Mouse (Mus musculus): ENCODE measurements at regions not wholly inside any gene's neighbourhood (a gene's known extent, or its start where the extent isn't known, plus 50 kb on each side); places are given as distances from the start of the nearest gene placed in this dataset.

- H3K79me2 ChIP-seq (ENCODE audit: control insufficient read depth, insufficient read depth): no peaks in the 10 kb centered on the region
- H3K4me3 ChIP-seq (ENCODE audit: insufficient read depth, poor library complexity, severe bottlenecking): no peak overlapping the region
- H3K36me3 ChIP-seq (ENCODE audit: control insufficient read depth, insufficient read depth): no peaks in the 10 kb centered on the region
- H3ac ChIP-seq (ENCODE audit: control insufficient read depth, insufficient read length, low read depth): no peak overlapping the region
- H3K79me3 ChIP-seq (ENCODE audit: low read depth): no peaks in the 10 kb centered on the region
- no peaks in the 10 kb centered on the region for H3K27me3 ChIP-seq (ENCODE audit: control insufficient read depth, insufficient read depth, insufficient read length)
- TF ChIP-seq USF1 (IDR thresholded peaks at IDR 0.05; ENCODE audit: low read depth) (no peak), CTCF (IDR thresholded peaks at IDR 0.05; ENCODE audit: control insufficient read depth, insufficient read depth, insufficient read length) (no peak), CEBPB (IDR thresholded peaks at IDR 0.05; ENCODE audit: low read depth) (no peak), MYOD1 (IDR thresholded peaks at IDR 0.05; ENCODE audit: control insufficient read depth, insufficient read length, low read depth) (no peak), MYOG (IDR thresholded peaks at IDR 0.05; ENCODE audit: control insufficient read depth, extremely low read depth, insufficient read length) (no peak)
Observed at GRCm38 (mm10) chr11:7545621-7546020, 331.9 kb upstream of the Igfbp3 start.

GRCm38 (mm10) chr11:7534590-7534989 lies 320.9 kb upstream of the Igfbp3 start:
- TF ChIP-seq MYOD1 (IDR thresholded peaks at IDR 0.05; ENCODE audit: control insufficient read depth, insufficient read length, low read depth) (no peak), CTCF (IDR thresholded peaks at IDR 0.05; ENCODE audit: control insufficient read depth, insufficient read depth, insufficient read length) (no peak), MYOG (IDR thresholded peaks at IDR 0.05; ENCODE audit: control insufficient read depth, extremely low read depth, insufficient read length) (no peak), FOSL1 (IDR thresholded peaks at IDR 0.05; ENCODE audit: insufficient read depth, low read length, poor library complexity, severe bottlenecking) (no peak), MAX (IDR thresholded peaks at IDR 0.05) (no peak), USF1 (IDR thresholded peaks at IDR 0.05; ENCODE audit: low read depth) (no peak), CEBPB (IDR thresholded peaks at IDR 0.05; ENCODE audit: low read depth) (no peak)
- H3K4me3 ChIP-seq (ENCODE audit: insufficient read depth, poor library complexity, severe bottlenecking): no peak overlapping the region
- H3K36me3 ChIP-seq (ENCODE audit: control insufficient read depth, insufficient read depth): no peaks in the 10 kb centered on the region
- no peak overlapping the region for H3ac ChIP-seq (ENCODE audit: control insufficient read depth, insufficient read length, low read depth)
- no peaks in the 10 kb centered on the region for H3K79me3 ChIP-seq (ENCODE audit: low read depth)
- H3K79me2 ChIP-seq (ENCODE audit: control insufficient read depth, insufficient read depth): no peaks in the 10 kb centered on the region
- H3K27me3 ChIP-seq (ENCODE audit: control insufficient read depth, insufficient read depth, insufficient read length): no peaks in the 10 kb centered on the region

GRCm38 (mm10) chr11:7533327-7533726 lies 319.6 kb upstream of the Igfbp3 start:
- H3ac ChIP-seq (ENCODE audit: control insufficient read depth, insufficient read length, low read depth): no peak overlapping the region
- TF ChIP-seq USF1 (IDR thresholded peaks at IDR 0.05; ENCODE audit: low read depth) (no peak), MAX (IDR thresholded peaks at IDR 0.05) (no peak), CEBPB (IDR thresholded peaks at IDR 0.05; ENCODE audit: low read depth) (no peak), CTCF (IDR thresholded peaks at IDR 0.05; ENCODE audit: control insufficient read depth, insufficient read depth, insufficient read length) (no peak), MYOG (IDR thresholded peaks at IDR 0.05; ENCODE audit: control insufficient read depth, extremely low read depth, insufficient read length) (no peak), MYOD1 (IDR thresholded peaks at IDR 0.05; ENCODE audit: control insufficient read depth, insufficient read length, low read depth) (no peak), FOSL1 (IDR thresholded peaks at IDR 0.05; ENCODE audit: insufficient read depth, low read length, poor library complexity, severe bottlenecking) (no peak)
- H3K79me2 ChIP-seq (ENCODE audit: control insufficient read depth, insufficient read depth): no peaks in the 10 kb centered on the region
- H3K27me3 ChIP-seq (ENCODE audit: control insufficient read depth, insufficient read depth, insufficient read length): no peaks in the 10 kb centered on the region
- no peaks in the 10 kb centered on the region for H3K36me3 ChIP-seq (ENCODE audit: control insufficient read depth, insufficient read depth)
- no peaks in the 10 kb centered on the region for H3K79me3 ChIP-seq (ENCODE audit: low read depth)
- H3K4me3 ChIP-seq (ENCODE audit: insufficient read depth, poor library complexity, severe bottlenecking): no peak overlapping the region

- Histone ChIP-seq H3K79me2 (ENCODE audit: control insufficient read depth, insufficient read depth) (no peaks in the 10 kb centered on the region), H3K27me3 (ENCODE audit: control insufficient read depth, insufficient read depth, insufficient read length) (no peaks in the 10 kb centered on the region), H3ac (ENCODE audit: control insufficient read depth, insufficient read length, low read depth) (no peak overlapping the region), H3K36me3 (ENCODE audit: control insufficient read depth, insufficient read depth) (no peaks in the 10 kb centered on the region), H3K79me3 (ENCODE audit: low read depth) (no peaks in the 10 kb centered on the region), H3K4me3 (ENCODE audit: insufficient read depth, poor library complexity, severe bottlenecking) (no peak overlapping the region)
- TF ChIP-seq CEBPB (IDR thresholded peaks at IDR 0.05; ENCODE audit: low read depth) (no peak), MAX (IDR thresholded peaks at IDR 0.05) (no peak), FOSL1 (IDR thresholded peaks at IDR 0.05; ENCODE audit: insufficient read depth, low read length, poor library complexity, severe bottlenecking) (no peak), CTCF (IDR thresholded peaks at IDR 0.05; ENCODE audit: control insufficient read depth, insufficient read depth, insufficient read length) (no peak)
Observed at GRCm38 (mm10) chr11:7531847-7532246, 318.1 kb upstream of the Igfbp3 start.

DNA sequence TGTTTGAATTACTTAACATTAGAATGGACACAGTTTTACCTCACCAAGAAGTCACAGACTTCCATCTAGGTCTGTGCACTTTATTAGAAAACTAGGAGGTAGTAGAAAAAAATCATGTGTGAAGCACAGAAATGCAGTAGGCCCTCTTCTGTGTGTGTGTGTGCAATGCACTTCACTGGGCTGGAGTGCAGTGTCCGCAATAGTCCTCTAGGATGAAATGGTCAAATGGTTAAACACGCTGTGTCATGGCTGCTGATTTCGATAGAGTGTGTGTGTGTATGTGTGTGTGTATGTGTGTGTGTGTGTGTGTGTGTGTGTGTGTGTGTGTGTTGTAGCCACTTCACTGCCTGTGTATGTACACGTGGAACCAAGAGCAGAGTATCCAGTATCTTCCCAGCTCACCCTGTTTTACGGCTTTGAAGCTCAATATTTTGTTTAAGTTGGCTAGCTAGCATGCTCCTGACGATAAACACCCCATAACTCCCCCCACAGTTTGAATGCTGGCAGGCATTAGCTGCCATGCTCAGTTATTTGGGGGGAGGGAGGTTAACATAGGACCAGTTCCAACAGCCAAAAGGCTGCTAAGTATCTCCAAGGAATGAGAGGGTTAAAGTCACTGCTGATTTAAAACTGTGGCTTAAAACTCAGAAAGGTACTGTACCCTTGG lies 316.9 kb upstream of the Igfbp3 start:
- no peak overlapping the region for H3ac ChIP-seq (ENCODE audit: control insufficient read depth, insufficient read length, low read depth)

DNA sequence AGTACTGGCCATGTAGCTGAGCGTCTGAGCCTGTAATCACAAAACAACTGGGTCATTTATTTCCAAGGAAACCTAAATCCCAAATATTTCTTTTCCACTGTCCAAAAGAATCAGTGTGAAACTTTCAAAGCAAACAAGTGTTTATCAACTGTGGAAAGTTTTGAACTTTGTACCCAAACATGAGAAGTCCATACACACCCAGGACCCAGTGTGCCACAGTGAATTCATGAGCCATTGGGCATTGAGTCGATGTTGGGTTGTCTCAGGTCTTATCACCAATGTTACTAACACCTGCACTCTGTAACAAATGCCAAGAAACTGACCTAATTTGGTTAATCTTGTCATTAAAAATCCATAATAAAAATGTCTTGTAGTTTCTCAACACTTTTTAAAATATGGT lies 305.8 kb upstream of the Igfbp3 start:
- Histone ChIP-seq H3K36me3 (ENCODE audit: control insufficient read depth, insufficient read depth) (no peaks in the 10 kb centered on the region), H3K27me3 (ENCODE audit: control insufficient read depth, insufficient read depth, insufficient read length) (no peaks in the 10 kb centered on the region), H3K79me3 (ENCODE audit: low read depth) (no peaks in the 10 kb centered on the region), H3K4me3 (ENCODE audit: insufficient read depth, poor library complexity, severe bottlenecking) (no peak overlapping the region), H3ac (ENCODE audit: control insufficient read depth, insufficient read length, low read depth) (no peak overlapping the region), H3K79me2 (ENCODE audit: control insufficient read depth, insufficient read depth) (no peaks in the 10 kb centered on the region)
- TF ChIP-seq MYOD1 (IDR thresholded peaks at IDR 0.05; ENCODE audit: control insufficient read depth, insufficient read length, low read depth): no peak
- no peak for TF ChIP-seq MAX (IDR thresholded peaks at IDR 0.05)
- TF ChIP-seq CEBPB (IDR thresholded peaks at IDR 0.05; ENCODE audit: low read depth): no peak
- TF ChIP-seq FOSL1 (IDR thresholded peaks at IDR 0.05; ENCODE audit: insufficient read depth, low read length, poor library complexity, severe bottlenecking): no peak
- TF ChIP-seq CTCF (IDR thresholded peaks at IDR 0.05; ENCODE audit: control insufficient read depth, insufficient read depth, insufficient read length): no peak
- TF ChIP-seq MYOG (IDR thresholded peaks at IDR 0.05; ENCODE audit: control insufficient read depth, extremely low read depth, insufficient read length): no peak

More for the DNA sequence above, 316.9 kb upstream of the Igfbp3 start:
- Histone ChIP-seq H3K27me3 (ENCODE audit: control insufficient read depth, insufficient read depth, insufficient read length) (no peaks in the 10 kb centered on the region), H3K79me3 (ENCODE audit: low read depth) (no peaks in the 10 kb centered on the region), H3K79me2 (ENCODE audit: control insufficient read depth, insufficient read depth) (no peaks in the 10 kb centered on the region), H3K4me3 (ENCODE audit: insufficient read depth, poor library complexity, severe bottlenecking) (no peak overlapping the region), H3K36me3 (ENCODE audit: control insufficient read depth, insufficient read depth) (no peaks in the 10 kb centered on the region)
- TF ChIP-seq MYOG (IDR thresholded peaks at IDR 0.05; ENCODE audit: control insufficient read depth, extremely low read depth, insufficient read length): no peak
- no peak for TF ChIP-seq CTCF (IDR thresholded peaks at IDR 0.05; ENCODE audit: control insufficient read depth, insufficient read depth, insufficient read length)
- TF ChIP-seq MAX (IDR thresholded peaks at IDR 0.05): no peak
- TF ChIP-seq CEBPB (IDR thresholded peaks at IDR 0.05; ENCODE audit: low read depth): no peak
- no peak for TF ChIP-seq FOSL1 (IDR thresholded peaks at IDR 0.05; ENCODE audit: insufficient read depth, low read length, poor library complexity, severe bottlenecking)
- TF ChIP-seq MYOD1 (IDR thresholded peaks at IDR 0.05; ENCODE audit: control insufficient read depth, insufficient read length, low read depth): no peak
- no peak for TF ChIP-seq USF1 (IDR thresholded peaks at IDR 0.05; ENCODE audit: low read depth)
